Mouse (Mus musculus): Measurements from ENCODE around the gene Tff1.

- TF ChIP-seq POLR2A (IDR thresholded peaks at IDR 0.05; ENCODE audit: extremely low read depth, insufficient read depth, low read length) (no peak), CTCF (IDR thresholded peaks at IDR 0.05; ENCODE audit: extremely low read depth, insufficient read depth, low read length) (no peak)
Measured at GRCm38 (mm10) chr17:31183180-31183974, 18.3 kb upstream of the Tff1 start.
